Mouse (Mus musculus): ENCODE measurements around the gene Mepe.

Gene Mepe

GRCm38 (mm10) chr5:104351874-104352273, 26.7 kb downstream of the Mepe start:
- in situ Hi-C loops (cut with MboI, MseI), result no loop called here

- in situ Hi-C loops (cut with MboI, MseI), result loop anchor here (5.0 kb wide), 1 partner anchor 55 kb away; no protein-coding TSS in a partner anchor
Observed at GRCm38 (mm10) chr5:104357575-104357974, 32.4 kb downstream of the Mepe start.

DNA sequence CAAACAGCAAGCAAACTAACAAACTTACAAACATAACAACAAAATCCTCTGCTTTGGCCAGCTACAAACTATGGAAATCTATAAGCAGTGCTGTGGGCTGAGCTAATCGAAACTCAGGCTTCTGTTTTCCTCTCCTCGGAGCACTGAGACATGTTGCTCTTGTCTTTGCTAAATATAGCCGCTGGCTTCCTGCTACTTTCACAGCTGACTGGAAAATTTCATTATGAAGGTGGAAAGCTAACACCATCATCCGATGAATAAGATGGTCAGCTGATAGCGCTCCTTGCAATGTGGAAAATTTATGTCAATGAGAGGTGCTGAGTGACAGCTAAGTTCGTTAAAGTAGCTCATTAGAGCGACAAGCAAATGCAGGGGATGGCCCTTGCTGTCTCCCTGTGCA, 33.5 kb downstream of the Mepe start:
- in situ Hi-C loops (cut with MboI, MseI), result loop anchor here (5.0 kb wide), 1 partner anchor 56 kb away; no protein-coding TSS in a partner anchor

- in situ Hi-C loops (cut with MboI, MseI), result loop anchor here (5.0 kb wide), 1 partner anchor 57 kb away; no protein-coding TSS in a partner anchor
Observed at GRCm38 (mm10) chr5:104359257-104359656, 34.1 kb downstream of the Mepe start.

DNA sequence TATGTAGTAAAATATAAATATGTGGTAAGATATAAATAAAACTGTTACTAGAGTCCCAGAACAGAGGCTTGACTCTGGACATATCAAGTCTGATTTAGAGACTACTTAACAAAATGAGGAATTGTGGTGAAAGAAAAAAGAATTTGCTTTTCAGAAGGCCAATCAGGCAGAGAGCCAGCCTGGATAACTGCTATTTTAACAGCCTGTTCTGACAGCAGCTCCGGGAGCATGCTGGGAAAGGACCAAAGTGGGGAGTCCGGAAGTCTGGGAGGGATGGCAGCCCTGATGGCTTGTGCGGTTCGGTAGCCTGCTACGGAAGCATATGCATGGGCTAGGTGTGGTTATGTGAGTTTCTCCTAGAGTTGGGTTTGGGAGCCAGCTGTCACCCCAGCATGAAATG, 45.5 kb downstream of the Mepe start:
- in situ Hi-C loops (cut with MboI, MseI), result no loop called here

- in situ Hi-C loops (cut with MboI, MseI), result no loop called here
Observed at GRCm38 (mm10) chr5:104371284-104371683, 46.2 kb downstream of the Mepe start.

DNA sequence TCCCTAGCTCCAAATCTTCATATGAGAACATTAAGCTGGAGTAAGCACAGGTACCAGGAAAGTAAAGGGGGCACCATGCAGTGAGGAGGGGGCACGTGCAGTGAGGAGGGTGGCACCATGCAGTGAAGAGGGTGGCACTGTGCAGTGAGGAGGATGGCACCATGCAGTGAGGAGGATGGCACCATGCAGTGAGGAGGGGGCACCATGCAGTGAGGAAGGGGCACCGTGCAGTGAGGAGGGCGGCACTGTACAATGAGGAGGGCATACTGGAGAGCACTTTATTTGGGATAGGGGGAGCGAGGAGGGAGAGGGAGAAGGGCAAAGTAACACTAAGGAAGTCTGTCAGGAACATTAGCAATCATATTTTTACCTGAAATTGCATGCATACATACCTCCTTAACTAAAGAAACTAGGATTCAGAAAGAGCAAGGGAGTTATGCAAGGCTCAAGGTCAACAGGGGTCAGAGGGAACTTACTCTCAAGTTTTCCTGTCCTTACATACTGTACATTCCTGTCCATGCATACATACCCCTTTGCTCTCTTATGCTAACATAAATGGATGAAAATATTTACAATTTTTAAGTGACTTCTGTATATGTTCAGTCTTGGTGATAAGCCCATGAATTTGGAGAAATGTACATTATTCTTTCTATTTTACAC, 48.6 kb downstream of the Mepe start:
- in situ Hi-C loops (cut with MboI, MseI), result no loop called here

- in situ Hi-C loops (cut with MboI, MseI), result no loop called here
Observed at GRCm38 (mm10) chr5:104374308-104374660, 49.2 kb downstream of the Mepe start.

DNA sequence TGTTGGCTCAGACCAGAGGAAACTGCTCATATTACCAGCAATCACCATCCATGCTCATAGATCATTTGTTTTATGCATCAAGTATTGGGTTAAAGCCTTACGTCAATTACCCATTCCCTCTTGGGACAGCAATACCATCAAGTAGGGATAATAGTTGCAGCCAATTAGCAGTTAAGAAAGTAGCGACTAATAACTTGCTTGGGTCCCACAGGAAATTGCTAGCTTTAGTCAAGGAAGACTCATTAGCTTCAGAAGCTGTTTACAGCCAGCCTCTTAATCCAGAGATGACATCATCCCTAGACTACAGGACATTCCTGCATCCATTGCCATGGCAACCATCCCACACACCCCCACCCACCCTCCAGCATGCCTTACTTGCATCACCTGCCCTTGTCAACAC, 50.0 kb downstream of the Mepe start:
- in situ Hi-C loops (cut with MboI, MseI), result no loop called here

- in situ Hi-C loops (cut with MboI, MseI), result no loop called here
Observed at GRCm38 (mm10) chr5:104376890-104377289, 51.8 kb downstream of the Mepe start.

DNA sequence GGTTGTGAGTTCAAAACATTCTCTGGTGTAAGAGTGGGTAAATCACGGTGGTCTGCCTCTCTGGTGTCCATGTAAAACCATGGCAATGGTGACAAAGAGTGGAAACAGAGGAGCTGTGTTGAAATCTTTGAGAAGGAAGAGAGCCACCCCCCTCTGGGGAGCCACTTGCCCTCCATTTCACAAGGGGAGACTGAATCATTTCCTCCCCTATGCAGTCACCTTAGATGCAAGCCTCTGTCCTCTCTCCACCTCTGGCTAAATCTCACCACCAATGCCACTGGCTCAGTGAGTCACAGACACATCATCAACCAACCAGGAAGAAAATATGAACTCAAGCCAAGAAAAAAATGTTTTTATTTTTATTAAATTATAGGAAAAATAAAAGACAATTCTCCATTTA, 55.4 kb downstream of the Mepe start:
- in situ Hi-C loops (cut with MboI, MseI), result no loop called here

- in situ Hi-C loops (cut with MboI, MseI), result no loop called here
Observed at GRCm38 (mm10) chr5:104381671-104382070, 56.5 kb downstream of the Mepe start.

- in situ Hi-C loops (cut with MboI, MseI), result no loop called here
Observed at GRCm38 (mm10) chr5:104384540-104384939, 59.4 kb downstream of the Mepe start.

GRCm38 (mm10) chr5:104385521-104385920, 60.4 kb downstream of the Mepe start:
- in situ Hi-C loops (cut with MboI, MseI), result no loop called here

DNA sequence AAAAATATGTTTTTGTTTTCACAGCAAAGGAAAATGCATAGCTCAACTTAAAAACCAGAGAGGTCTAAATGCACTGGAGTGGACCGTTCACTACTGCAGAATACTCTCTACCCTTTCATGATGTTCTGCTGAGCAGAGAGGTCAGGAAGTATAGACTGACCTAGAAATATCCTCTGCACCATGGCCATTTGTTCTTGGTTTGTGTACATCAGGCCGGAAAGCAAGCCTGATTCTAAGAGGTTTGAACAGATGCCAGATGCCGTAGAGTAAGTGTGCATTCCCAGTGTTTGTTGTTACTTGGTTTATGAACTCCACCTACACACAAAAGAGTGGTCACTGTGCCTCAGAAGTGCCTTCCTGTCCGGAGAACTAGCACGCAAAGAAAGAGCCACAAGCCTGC, 61.8 kb downstream of the Mepe start:
- in situ Hi-C loops (cut with MboI, MseI), result no loop called here

Measured in T-helper 2 cell (primary cell).